Mouse (Mus musculus): ENCODE data around the gene Tecpr2. TPM values are rescaled to one million over a fixed set of nuclear protein-coding genes. Genes with fewer than 3 reads are reported as not detected.

The Tecpr2 gene
- total RNA-seq, 2 experiments from 2014 or later: 4.5 to 5.5 TPM

Other genes starting within 250 kb of the Tecpr2 start
- gene 1700001K19Rik, start 206.6 kb upstream of the Tecpr2 start, total RNA-seq (2014; fragmentation: Nextera tagmentation): not detected in 2 replicates
- not detected in 2 replicates for gene 1700001K19Rik, start 206.6 kb upstream of the Tecpr2 start, total RNA-seq (2017)
- gene Hsp90aa1, start 186.5 kb upstream of the Tecpr2 start, total RNA-seq (2014; fragmentation: Nextera tagmentation): 1,358 and 1,376 TPM in 2 replicates
- gene Hsp90aa1, start 186.5 kb upstream of the Tecpr2 start, total RNA-seq (2017): 3,639 and 4,695 TPM in 2 replicates
- gene Wdr20, start 151.3 kb upstream of the Tecpr2 start, total RNA-seq (2014; fragmentation: Nextera tagmentation): 19.0 and 42.1 TPM in 2 replicates
- 29.1 and 29.5 TPM in 2 replicates for gene Wdr20, start 151.3 kb upstream of the Tecpr2 start, total RNA-seq (2017)
- 0.42 and 0.67 TPM in 2 replicates for gene Mok, start 48.3 kb upstream of the Tecpr2 start, total RNA-seq (2014; fragmentation: Nextera tagmentation)
- gene Mok, start 48.3 kb upstream of the Tecpr2 start, total RNA-seq (2017): 0.05 TPM in 1 of 2 replicates, not detected in the other
- 5.9 and 6.6 TPM in 2 replicates for gene Zfp839, start 39.0 kb upstream of the Tecpr2 start, total RNA-seq (2014; fragmentation: Nextera tagmentation)
- 3.8 and 5.4 TPM in 2 replicates for gene Zfp839, start 39.0 kb upstream of the Tecpr2 start, total RNA-seq (2017)
- 71.9 and 72.2 TPM in 2 replicates for gene Cinp, start 119 bp upstream of the Tecpr2 start, total RNA-seq (2014; fragmentation: Nextera tagmentation)
- 138 and 161 TPM in 2 replicates for gene Cinp, start 119 bp upstream of the Tecpr2 start, total RNA-seq (2017)
- 3.6 and 5.7 TPM in 2 replicates for gene Ankrd9, start 89.8 kb downstream of the Tecpr2 start, total RNA-seq (2014; fragmentation: Nextera tagmentation)
- 2.2 and 3.6 TPM in 2 replicates for gene Ankrd9, start 89.8 kb downstream of the Tecpr2 start, total RNA-seq (2017)
- gene Rcor1, start 150.1 kb downstream of the Tecpr2 start, total RNA-seq (2014; fragmentation: Nextera tagmentation): 56.7 and 73.4 TPM in 2 replicates
- gene Rcor1, start 150.1 kb downstream of the Tecpr2 start, total RNA-seq (2017): 44.1 and 55.3 TPM in 2 replicates